Mouse (Mus musculus): ENCODE data around the gene Itch.
"Not testable (repeated sequence)": the region's sequence is repeated elsewhere in the genome, so short reads cannot be mapped to it uniquely, and the experiment has no call there.

The Itch gene

GRCm38 (mm10) chr2:155142025-155142555 lies 8.8 kb downstream of the Itch start:
- no peak for DNase-seq (ENCODE audit: low spot score in 2 of 2)

DNA sequence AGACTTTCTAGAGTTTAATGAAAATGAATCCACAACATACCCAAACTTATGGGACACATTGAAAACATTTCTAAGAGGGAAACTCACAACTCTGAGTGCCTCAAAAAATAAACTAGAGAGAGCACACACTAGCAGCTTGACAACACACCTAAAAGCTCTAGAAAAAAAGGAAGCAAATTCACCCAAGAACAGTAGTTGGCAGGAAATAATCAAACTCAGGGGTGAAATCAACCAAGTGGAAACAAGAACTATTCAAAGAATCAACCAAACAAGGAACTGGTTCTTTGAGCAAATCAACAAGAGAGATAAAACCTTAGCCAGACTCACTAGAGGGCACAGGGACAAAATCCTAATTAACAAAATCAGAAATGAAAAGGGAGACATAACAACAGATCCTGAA lies 16.0 kb downstream of the Itch start:
- not testable (repeated sequence) for DNase-seq (ENCODE audit: low spot score in 2 of 2)

- no peak for DNase-seq (ENCODE audit: low spot score in 2 of 2)
Measured at GRCm38 (mm10) chr2:155207419-155207818, 74.1 kb downstream of the Itch start.

- DNase-seq (ENCODE audit: low spot score in 2 of 2) = no peak
Measured at GRCm38 (mm10) chr2:155223145-155223544, 89.8 kb downstream of the Itch start.

- DNase-seq (ENCODE audit: low spot score in 2 of 2) = no peak
Measured at GRCm38 (mm10) chr2:155224721-155225120, 91.4 kb downstream of the Itch start.

GRCm38 (mm10) chr2:155235746-155236361 lies 102.5 kb downstream of the Itch start:
- DNase-seq (ENCODE audit: low spot score in 2 of 2) = no peak

DNA sequence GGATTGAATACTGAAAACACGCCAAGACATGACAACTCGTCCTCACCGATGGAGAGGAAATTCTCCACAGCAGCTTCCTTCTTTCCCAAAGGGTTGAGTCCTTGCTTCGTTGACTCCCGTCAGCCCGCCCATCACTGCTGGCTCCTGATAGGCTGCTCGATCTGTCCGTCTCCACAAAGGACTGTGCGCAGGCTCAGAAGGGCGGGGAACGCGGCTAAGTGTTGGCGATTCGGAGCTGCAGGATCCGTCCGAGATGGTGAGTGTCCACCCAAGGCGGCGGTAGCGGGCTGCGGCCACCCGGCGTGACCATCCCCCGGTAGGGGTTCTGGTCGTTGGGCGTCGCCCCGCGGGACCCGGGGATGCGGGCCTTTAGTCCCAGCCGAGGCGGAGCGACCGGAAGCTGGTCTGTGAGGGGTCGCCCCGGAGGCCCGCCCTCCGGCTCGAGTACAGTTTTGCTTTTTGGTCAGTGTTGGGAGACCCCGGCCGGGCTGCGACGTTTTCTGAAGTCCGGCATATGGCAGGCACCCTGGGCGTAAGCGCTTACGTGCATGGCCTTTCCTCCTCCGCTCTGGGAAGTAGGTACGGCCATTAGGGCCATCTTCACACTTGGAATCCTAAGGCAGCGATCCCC lies 103.2 kb downstream of the Itch start, which contains the start of gene Dynlrb1:
TSS of gene Dynlrb1 (plus strand) at position 172 of the 631 bp plus-strand sequence.
- peak; percentile 97 to 99 for DNase-seq (ENCODE audit: low spot score in 2 of 2)

DNA sequence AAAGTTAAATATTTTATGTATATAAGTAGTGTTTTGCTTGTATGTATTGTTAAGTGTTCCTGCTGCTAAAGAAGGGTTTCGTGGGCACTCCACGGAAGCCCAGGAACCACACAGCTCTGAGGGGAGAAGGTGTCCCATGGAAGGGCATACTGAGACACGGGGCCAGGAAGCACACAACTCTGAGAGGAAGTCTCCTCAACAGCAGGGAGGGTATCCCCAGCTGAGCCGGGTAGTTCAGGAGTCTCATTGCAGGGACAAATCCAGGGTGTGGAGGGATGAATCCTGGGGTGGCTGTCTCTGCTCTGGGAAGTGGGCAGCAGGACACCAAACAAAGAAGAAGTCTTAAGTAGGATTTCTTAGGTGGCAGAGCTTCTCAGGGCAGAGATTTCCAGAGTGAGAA lies 104.0 kb downstream of the Itch start:
- no peak for DNase-seq (ENCODE audit: low spot score in 2 of 2)

GRCm38 (mm10) chr2:155240915-155241314 lies 107.6 kb downstream of the Itch start:
- DNase-seq (ENCODE audit: low spot score in 2 of 2) = no peak

GRCm38 (mm10) chr2:155242296-155242855 lies 109.1 kb downstream of the Itch start:
- no peak for DNase-seq (ENCODE audit: low spot score in 2 of 2)

DNA sequence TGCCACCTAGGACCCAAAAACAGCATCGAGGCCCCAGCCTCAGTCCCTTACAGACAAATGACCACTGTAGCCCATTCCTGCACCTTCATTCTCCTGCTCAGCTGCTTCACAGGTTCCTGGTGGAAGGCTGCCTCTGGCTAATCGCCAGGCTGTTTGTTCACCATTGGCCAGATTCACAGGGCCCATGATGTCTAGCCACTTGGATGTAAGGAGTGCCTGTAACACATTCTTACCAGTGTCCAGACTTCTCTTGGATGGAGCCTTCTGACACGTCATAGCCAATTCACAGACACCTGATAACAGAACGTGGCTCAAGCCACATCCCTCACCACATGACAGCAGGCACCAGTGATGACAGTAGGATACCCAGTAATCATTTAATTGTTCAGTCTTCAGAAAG lies 112.9 kb downstream of the Itch start:
- no peak for DNase-seq (ENCODE audit: low spot score in 2 of 2)

DNA sequence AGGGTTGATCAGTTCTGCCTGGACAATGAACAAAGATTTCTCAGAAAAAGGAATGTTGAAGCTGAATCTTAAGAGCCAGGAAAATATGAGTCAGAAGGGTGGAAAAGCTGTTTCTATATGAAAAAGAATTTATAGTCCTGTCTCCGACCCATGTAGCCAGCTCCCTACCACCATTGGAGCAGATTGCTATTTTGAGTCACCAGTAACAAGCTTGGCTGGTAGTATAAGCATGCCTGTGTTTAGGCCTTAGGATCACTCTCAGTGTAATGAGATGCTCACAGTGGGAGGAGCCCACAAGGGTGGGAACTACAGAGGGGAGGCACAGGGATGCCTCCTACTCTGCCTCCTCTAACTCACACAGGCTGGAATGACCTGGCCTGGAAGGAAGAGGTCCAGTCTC lies 114.9 kb downstream of the Itch start:
- DNase-seq (ENCODE audit: low spot score in 2 of 2) = no peak

- DNase-seq (ENCODE audit: low spot score in 2 of 2) = no peak
Measured at GRCm38 (mm10) chr2:155248718-155249117, 115.4 kb downstream of the Itch start.

DNA sequence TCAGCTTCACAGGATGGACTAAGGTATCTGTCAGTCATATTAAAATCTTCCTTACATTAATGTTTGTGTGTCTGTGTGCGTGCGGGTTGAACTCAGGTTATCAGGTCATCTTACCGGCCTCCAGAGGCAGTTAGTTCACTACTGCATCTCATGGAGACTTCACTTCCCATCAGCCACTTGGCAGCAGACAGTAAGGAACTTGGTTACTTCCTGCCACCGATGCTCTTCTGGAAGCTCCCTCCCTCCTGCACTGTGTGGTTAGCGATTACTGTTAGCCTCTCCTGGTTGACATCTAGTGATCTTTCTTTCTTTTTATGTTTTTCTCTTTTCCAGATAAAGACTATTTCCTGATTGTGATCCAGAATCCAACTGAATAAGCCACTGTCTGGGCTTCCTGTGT lies 116.3 kb downstream of the Itch start:
- no peak for DNase-seq (ENCODE audit: low spot score in 2 of 2)

- no peak for DNase-seq (ENCODE audit: low spot score in 2 of 2)
Measured at GRCm38 (mm10) chr2:155265526-155265925, 132.2 kb downstream of the Itch start.

DNA sequence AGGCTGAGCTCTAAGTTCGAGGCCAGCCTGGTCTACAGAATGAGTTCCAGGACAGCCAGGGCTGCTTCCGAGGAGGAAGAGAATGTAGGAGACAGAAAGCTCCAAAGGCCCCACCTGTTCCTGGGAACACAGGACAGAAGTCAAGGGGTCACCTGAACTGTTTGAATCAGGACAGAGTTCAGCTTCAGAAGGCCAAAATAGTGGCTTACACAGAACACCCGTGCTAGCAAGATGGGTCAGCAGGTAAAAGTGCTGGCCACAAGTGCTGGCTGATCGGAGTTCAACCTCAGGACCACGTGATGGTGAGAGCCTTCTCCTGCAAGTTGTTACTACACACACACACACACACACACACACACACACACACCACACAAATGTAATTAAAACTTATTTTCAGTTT lies 133.6 kb downstream of the Itch start:
- DNase-seq (ENCODE audit: low spot score in 2 of 2) = no peak

DNA sequence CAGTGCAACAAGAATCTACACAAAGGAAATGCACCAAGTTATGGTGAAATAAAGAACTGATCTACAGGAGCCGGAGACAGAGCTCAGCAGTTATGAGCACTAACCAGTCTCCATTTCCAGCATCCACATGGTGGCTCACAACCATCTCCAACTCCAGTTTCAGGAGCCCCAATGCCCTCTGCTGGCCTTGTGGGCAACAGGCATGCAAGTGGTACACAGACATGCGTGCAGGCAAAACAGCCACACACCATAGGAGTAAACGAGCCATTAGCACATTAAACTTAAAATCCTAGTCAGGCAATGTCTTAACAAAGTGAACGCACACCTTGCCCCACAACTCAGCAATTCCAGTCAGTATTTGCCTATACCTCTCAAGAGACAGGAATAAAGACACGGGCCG lies 138.6 kb downstream of the Itch start:
- no peak for DNase-seq (ENCODE audit: low spot score in 2 of 2)

DNA sequence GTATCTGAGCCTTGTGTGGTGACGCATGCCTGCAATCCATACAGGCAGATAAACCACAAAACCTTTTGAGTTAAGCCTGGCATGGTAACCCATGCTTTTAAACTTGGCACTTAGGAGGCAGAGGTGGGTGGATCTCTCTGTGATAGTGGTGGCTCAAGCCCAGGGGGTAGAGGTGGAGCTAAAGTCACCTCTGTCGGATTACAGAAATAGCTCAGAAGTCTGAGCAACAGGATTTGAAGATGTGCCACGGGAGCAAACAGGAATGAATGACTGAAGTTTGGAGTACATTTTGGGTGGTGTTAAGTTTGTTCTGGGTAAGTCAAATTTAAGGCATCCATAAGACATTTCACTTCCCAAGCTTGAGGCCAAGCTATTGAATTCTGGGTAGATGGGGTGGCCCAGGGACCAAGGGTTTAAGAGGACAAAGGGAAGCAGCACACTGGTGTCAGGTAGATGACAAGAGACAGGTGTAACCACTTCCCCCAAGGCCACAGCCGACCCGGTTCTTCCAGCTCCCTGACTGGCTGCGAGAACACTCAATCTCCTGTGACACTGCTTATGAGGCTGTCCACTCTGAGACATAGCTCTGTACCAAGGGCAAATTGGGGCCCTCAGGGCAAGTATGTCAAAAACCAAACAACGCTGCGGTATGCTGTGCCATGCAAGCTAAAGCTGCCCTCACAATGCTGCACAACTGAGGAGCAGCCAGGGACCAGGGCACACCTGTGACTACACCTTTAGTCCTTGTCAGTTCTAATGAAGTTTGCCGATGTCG lies 139.3 kb downstream of the Itch start:
- no peak for DNase-seq (ENCODE audit: low spot score in 2 of 2)

DNA sequence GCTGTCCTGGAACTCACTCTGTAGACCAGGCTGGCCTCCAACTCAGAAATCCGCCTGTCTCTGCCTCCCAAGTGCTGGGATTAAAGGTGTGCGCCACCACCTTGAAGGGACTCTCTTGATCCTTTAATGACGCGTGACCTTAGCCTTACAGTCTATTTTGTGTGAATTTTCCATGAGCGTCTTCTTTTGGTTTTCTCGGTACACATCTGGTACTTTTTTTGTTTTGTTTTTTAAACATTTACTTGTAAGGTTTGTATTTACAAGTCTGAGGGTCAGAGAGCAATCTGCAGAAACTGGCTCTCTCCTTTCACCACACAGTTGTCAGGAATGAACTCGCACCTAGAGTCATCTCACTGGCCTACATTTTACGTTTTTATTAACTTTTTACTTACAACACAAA lies 140.3 kb downstream of the Itch start:
- DNase-seq (ENCODE audit: low spot score in 2 of 2) = no peak

GRCm38 (mm10) chr2:155276195-155276594 lies 142.9 kb downstream of the Itch start, which contains the start of gene Map1lc3a:
Map1lc3a (plus strand) TSS chr2:155276297.
- DNase-seq (ENCODE audit: low spot score in 2 of 2) = peak; percentile 95 to 98

Measured in frontal cortex, postnatal 14 days (tissue).